Mouse (Mus musculus) mouse trophoblast stem cell (cell line): ENCODE measurements around the gene Syndig1l.

Source experiments
- in situ Hi-C, 2 experiments: fragments of 300-500 bp; cut with MseI, MboI; formaldehyde crosslinking; loops; 2 replicates in 1 of 2; 3 replicates in 1 of 2; pipeline ENCODE4 v1.15.1; 2025

The Syndig1l gene

DNA sequence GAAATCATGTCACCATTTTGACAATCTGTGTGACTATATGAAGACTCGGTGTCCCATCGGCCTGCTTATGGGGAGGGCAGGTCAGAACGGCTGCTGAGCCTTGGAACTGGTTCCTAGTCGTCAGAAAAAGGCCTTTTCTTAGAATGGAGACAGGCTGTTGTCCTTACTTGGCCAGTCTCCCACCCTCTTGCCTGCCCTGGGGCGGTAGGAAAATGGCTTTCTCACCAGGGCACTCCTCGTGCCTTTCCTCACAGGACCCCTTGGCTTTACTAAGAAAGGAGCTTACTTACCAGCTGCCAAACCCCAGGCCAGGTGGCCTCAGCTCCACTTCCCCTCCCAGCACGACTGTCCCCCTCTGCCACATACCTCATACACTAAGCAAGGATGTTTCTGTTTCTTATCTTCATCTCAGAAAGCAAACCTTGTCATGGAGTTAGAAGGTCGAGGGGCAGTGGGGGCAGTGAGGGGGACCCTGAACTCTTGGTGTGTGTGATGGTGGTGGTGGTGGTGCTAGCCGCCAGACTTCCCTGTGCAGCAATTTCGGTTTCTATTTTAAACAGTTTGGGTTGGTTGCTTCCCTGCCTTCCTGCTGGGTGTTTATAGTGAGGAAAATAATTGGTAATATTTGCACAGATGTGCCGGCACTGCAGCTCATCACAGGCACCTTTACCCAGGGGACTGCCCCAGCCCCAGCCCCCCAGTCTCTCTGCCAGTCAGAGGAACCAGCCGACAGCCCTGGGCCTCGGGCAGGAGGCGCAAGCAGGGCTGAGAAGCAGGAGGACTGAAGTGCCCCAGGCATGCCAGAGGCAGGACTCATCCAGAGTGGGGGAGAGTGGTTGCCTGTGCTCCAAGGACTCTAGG lies 23.7 kb downstream of the Syndig1l start:
- in situ Hi-C loops = loop anchor here in 1 of 2 experiments (5.0 kb wide), 1 partner anchor 77 kb away; no protein-coding TSS in a partner anchor

DNA sequence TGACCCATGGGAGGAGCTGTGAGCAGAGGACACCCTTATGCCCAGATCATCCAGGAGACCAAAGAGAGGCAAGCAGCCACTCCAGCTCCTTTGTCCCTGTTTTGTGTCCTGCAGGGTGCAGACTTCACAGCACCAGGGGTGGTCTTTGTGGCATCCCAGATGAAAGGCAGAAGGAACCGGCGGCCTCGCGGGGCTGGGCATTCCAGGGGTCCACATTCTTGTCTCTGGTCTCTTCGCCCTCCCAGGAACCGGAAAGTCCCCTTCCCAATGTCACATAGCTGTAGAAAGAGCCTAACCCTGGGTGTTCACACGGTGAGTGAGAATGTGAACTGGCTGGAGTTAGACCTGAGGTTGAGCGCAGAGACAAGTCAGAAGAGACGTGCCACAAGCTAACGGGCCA lies 27.0 kb downstream of the Syndig1l start:
- in situ Hi-C loops = loop anchor here in 1 of 2 experiments (5.0 kb wide), 1 partner anchor 81 kb away; no protein-coding TSS in a partner anchor

DNA sequence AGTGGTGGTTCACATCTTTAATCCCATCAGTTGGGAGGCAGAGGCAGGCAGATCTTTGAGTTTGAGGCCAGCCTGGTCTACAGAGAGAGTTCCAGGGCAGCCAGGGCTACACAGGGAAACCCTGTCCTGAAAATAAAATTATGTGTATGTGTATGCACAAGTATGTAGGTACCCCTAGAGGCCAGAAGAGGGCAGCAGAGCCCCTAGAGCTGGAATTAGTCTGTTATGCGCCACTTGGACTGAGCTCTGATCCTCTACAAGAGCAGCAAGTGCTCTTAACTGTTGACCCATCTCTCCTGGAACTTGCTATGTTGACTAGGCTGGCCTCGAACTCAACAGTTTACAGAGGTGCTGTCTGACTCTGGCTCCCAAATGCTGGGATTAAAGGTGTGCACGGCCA lies 28.1 kb downstream of the Syndig1l start:
- in situ Hi-C loops = loop anchor here in 1 of 2 experiments (5.0 kb wide), 1 partner anchor 82 kb away; no protein-coding TSS in a partner anchor

DNA sequence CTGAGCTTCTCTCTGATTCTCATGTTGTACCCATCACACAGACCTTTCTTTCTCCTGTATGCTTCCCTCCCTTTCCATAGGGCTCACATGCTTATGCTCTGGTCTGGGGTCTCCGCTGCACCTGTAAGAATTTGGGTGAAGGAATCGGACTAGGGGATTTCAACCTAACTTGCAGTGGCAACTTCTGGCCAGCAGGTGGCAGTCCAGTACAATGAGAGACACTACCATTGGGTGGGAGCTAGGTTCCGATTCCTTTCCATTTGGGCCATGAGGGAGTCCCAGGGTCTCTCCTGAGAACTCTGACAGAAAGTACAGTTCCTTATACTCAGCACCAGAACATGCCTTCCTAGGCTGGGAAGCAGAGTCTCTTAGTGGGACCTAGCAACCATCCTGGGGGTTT lies 44.7 kb downstream of the Syndig1l start:
- in situ Hi-C loops = no loop called here

DNA sequence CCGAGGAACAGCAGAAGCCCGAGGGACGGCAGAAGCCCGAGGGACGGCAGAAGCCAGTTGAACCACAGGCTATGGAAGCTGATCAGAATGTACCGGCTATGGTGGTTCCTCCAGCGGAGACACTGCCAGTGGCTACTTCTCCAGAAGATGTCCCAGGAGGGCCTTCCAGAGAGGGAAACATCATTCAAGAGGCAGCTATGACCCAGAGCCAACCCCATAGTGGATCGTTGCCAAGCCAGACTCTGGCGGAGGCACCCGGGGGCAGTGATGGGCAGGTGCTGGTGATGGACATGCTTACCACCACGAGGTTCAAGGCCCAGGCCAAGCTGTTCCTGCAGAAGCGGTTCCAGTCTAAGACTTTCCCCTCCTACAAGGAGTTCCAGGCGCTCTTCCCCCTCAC lies 48.4 kb downstream of the Syndig1l start:
- in situ Hi-C loops = no loop called here

DNA sequence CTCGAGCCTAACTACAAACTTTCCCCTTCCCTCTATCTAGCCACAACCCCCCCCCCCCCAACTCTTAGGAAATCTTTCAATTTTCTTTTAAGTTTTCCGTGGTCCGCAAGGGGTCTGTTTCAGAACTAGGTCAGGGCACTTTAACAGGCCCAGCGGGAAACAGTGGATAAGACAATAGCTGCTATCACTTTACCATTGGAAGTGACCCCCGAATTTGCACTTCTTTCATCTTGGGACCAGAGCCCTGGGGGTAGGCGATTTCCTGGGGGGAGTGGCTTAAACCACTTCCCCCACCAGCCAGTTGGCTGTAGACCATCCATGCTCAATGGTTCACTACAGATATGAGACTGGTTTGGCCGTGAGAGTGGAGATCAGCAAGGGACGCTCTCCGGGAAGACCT lies 58.0 kb downstream of the Syndig1l start, which contains the start of gene Vrtn:
Gene Vrtn, plus strand, starts transcription at position 366 of the 400 bp plus-strand sequence.
- in situ Hi-C loops = no loop called here

DNA sequence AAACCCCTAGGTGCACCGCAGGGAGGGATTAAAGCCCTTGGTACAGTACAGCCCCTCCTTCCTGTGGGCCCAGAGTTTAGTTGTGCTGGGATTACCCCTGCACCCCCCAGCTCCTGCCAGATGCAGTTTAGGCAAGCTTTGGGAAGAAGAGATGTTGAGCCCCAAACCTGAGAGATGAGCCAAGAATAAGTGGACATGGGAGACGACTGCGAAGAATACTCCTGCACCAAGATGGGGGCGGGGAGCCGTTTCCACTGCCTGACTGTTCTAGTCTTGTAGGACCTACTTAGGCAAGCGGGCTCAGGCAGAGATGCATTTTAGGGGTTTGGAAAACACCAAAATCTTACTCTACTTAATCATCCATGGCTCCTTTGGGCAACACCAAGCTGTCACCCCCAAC lies 58.4 kb downstream of the Syndig1l start:
- in situ Hi-C loops = no loop called here

DNA sequence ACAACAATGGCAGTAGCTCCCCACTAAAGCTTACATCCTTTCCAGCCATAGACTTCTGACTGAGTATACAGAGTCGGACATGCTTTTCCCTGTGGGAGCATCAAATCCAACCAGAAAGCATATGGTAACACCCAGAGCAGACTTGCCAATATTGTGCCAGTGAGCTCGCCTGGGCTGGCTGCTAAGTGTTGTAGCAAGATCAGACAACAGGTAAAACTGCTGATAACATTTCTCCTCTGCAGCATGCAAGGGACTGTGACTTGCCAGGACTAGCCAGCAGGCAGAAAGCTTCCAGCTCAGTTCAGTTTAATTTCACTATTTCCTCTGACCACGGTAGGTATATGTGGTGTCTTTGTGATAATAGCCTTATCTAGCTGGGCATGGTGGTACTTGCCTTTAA lies 66.8 kb downstream of the Syndig1l start:
- in situ Hi-C loops = no loop called here
